Mouse (Mus musculus) cerebellum, adult 2 months (tissue): ENCODE measurements around the gene 9630041A04Rik.

Experiments
- CTCF ChIP-seq: fragments of 200-500 bp; IDR thresholded peaks from 2 replicates; pipeline ENCODE4 v1.5.1; 2011; ENCODE audit warnings: low read depth, mild to moderate bottlenecking, control low read depth, low read length, moderate library complexity, borderline replicate concordance; ENCODE audit not compliant: insufficient read depth
- POLR2A ChIP-seq: fragments of 200-500 bp; IDR thresholded peaks from 2 replicates; pipeline ENCODE4 v1.6.1; 2011; ENCODE audit warnings: low read length, control low read depth, borderline replicate concordance; ENCODE audit not compliant: insufficient read depth

GRCm38 (mm10) chr9:101939006-101939405 is 77.4 kb downstream of the 9630041A04Rik start:
- TF ChIP-seq CTCF (no peak), POLR2A (no peak)
